Mouse (Mus musculus): ENCODE data around the gene Crhr2.

DNA sequence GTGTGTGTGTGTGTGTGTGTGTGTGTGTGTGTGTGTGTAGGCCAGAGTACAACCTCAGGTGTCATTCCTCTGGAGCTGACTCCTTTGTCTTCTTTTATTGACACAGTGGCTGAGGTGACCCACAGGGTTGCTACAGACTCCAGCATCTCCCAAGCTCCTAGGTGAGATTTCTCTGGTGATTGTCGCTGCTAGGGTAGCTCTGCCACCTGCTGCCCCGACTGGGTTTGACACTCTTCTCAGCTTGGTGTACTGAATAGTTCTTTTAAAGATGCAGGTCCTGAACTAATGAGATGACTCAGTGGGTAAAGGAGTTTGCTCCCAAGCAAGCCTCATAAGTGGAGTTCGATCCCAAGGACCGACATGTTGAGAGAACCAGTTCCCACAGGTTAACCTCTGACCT, 38.8 kb upstream of the Crhr2 start:
- TF ChIP-seq CHD2 (IDR thresholded peaks at IDR 0.05; ENCODE audit: low read depth, low read length), result no peak
- no peak for TF ChIP-seq MAFK (IDR thresholded peaks at IDR 0.05; ENCODE audit: insufficient read depth, low read depth, low read length)
- TF ChIP-seq ZNF384 (IDR thresholded peaks at IDR 0.05; ENCODE audit: low read depth, low read length), result no peak
- no peak for TF ChIP-seq ZC3H11A (IDR thresholded peaks at IDR 0.05; ENCODE audit: borderline replicate concordance, low read depth, low read length)
- no peak for TF ChIP-seq HCFC1 (IDR thresholded peaks at IDR 0.05; ENCODE audit: borderline replicate concordance, insufficient read depth, low read length)
